Mouse (Mus musculus) myocyte (in vitro differentiated cells): ENCODE data around the gene Isyna1. TPM values are rescaled to one million over a fixed set of nuclear protein-coding genes. Genes with fewer than 3 reads are reported as not detected.
A peak's percentile ranks its signal among the peaks of the same experiment; 100 is the strongest.

Experiments used
- H3K27me3 ChIP-seq: one replicate; pipeline ENCODE4 v1.6.1; 2011; ENCODE audit not compliant: control insufficient read depth, insufficient read depth, insufficient read length
- H3K36me3 ChIP-seq: one replicate; pipeline ENCODE4 v1.6.1; 2011; ENCODE audit not compliant: control insufficient read depth, insufficient read depth
- H3K4me2 ChIP-seq: one replicate; pipeline ENCODE4 v1.6.1; 2011; ENCODE audit warnings: low read depth, control low read depth
- H3K4me3 ChIP-seq: one replicate; pipeline ENCODE4 v1.5.1; 2011; ENCODE audit warnings: mild to moderate bottlenecking, control low read depth, moderate library complexity
- H3K79me2 ChIP-seq: one replicate; pipeline ENCODE4 v1.6.1; 2011; ENCODE audit not compliant: control insufficient read depth, insufficient read depth
- H3ac ChIP-seq: one replicate; pipeline ENCODE4 v1.6.1; 2011; ENCODE audit not compliant: control insufficient read depth, insufficient read length
- CEBPB ChIP-seq: IDR thresholded peaks from 2 replicates; pipeline ENCODE4 v1.6.1; 2011; ENCODE audit warnings: mild to moderate bottlenecking, moderate library complexity; ENCODE audit not compliant: poor library complexity, insufficient read depth, severe bottlenecking
- E2F4 ChIP-seq: IDR thresholded peaks from one replicate; pipeline ENCODE4 v1.6.1; 2011; ENCODE audit warnings: mild to moderate bottlenecking, control low read depth, moderate library complexity; ENCODE audit not compliant: insufficient read depth
- MAX ChIP-seq: IDR thresholded peaks from one replicate; pipeline ENCODE4 v1.6.1; 2011; ENCODE audit warnings: low read depth, mild to moderate bottlenecking, control low read depth
- MYOD1 ChIP-seq, 3 experiments: IDR thresholded peaks; one replicate each; pipeline ENCODE4 v1.6.1; 2011; ENCODE audit warnings: control low read depth in 2 of 3, low read depth in 2 of 3, mild to moderate bottlenecking in 2 of 3, moderate library complexity in 1 of 3; ENCODE audit not compliant: insufficient read length in 2 of 3, control insufficient read depth in 1 of 3
- MYOG ChIP-seq, 3 experiments: IDR thresholded peaks; one replicate each; pipeline ENCODE4 v1.6.1; 2011; ENCODE audit warnings: control low read depth in 2 of 3, low read depth in 2 of 3, mild to moderate bottlenecking in 2 of 3; ENCODE audit not compliant: insufficient read length in 2 of 3, control insufficient read depth in 1 of 3, insufficient read depth in 1 of 3
- POLR2A ChIP-seq: IDR thresholded peaks from one replicate; pipeline ENCODE4 v1.6.1; 2011; ENCODE audit warnings: low read depth, mild to moderate bottlenecking, control low read depth, moderate library complexity; ENCODE audit not compliant: insufficient read length
- POLR2AphosphoS2 ChIP-seq: IDR thresholded peaks from one replicate; pipeline ENCODE4 v1.6.1; 2011; ENCODE audit warnings: low read depth, control low read depth; ENCODE audit not compliant: insufficient read length
- REST ChIP-seq: IDR thresholded peaks from one replicate; pipeline ENCODE4 v1.6.1; 2011; ENCODE audit warnings: mild to moderate bottlenecking, control low read depth, moderate library complexity; ENCODE audit not compliant: insufficient read depth, insufficient read length
- SRF ChIP-seq: IDR thresholded peaks from one replicate; pipeline ENCODE4 v1.6.1; 2011; ENCODE audit warnings: low read depth; ENCODE audit not compliant: control insufficient read depth, insufficient read length
- TCF12 ChIP-seq: IDR thresholded peaks from one replicate; pipeline ENCODE4 v1.6.1; 2011; ENCODE audit warnings: mild to moderate bottlenecking, control low read depth; ENCODE audit not compliant: poor library complexity, insufficient read depth, severe bottlenecking
- TCF3 ChIP-seq: IDR thresholded peaks from one replicate; pipeline ENCODE4 v1.6.1; 2011; ENCODE audit warnings: low read depth, control low read depth; ENCODE audit not compliant: insufficient read length
- USF1 ChIP-seq: IDR thresholded peaks from one replicate; pipeline ENCODE4 v1.6.1; 2011; ENCODE audit warnings: low read depth, mild to moderate bottlenecking, control low read depth, moderate library complexity
- polyA plus RNA-seq: library from polyadenylated mRNA; unstranded; fragments of >200 nt; fragmentation: generic; extraction: Trizol; gene quantifications from one replicate; pipeline ENCODE4 v1.2.1, GENCODE M21; 2012; ENCODE audit warnings: missing spikeins

The Isyna1 gene
- polyA plus RNA-seq, 1 experiment = 40.4 TPM

GRCm38 (mm10) chr8:70600473-70601270, 6.5 kb downstream of the Isyna1 start:
- Histone ChIP-seq H3K4me3 (no peak overlapping the region), H3K4me2 (no peak overlapping the region), H3ac (no peak overlapping the region), H3K36me3 (no peaks in the 10 kb centered on the region), H3K27me3 (no peaks in the 10 kb centered on the region), H3K79me2 (no peaks in the 10 kb centered on the region)
- TF ChIP-seq POLR2A = no peak
- peak in 2 of 3 experiments; percentile 57 to 85 for TF ChIP-seq MYOD1 (IDR thresholded peaks at IDR 0.05; ENCODE audit: control insufficient read depth in 1 of 3, insufficient read length in 2 of 3, low read depth in 2 of 3)
- peak; percentile 76 to 95 (median 77) for TF ChIP-seq MYOG (IDR thresholded peaks at IDR 0.05; ENCODE audit: control insufficient read depth in 1 of 3, insufficient read depth in 1 of 3, insufficient read length in 2 of 3, low read depth in 2 of 3)

DNA sequence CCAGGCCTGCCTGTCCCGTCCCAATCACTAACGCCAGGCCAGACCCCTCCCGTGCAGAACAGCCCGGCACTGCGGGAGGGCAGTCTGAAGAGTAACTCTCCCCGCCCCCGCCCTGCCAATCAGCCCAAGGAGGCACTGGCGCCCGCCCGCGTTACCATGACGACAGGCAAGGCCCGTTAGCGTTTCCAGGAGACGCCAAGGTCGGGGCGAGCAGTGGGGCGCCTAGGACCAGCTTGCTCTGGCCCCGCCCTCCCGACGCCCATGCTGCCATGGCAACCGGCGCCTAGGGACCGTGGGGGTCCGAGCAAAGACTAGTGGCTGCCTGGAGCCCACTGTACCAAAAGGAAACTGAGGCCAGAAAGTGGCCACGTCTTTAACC, 7.1 kb downstream of the Isyna1 start:
- no peaks in the 10 kb centered on the region for H3K36me3 ChIP-seq
- H3ac ChIP-seq = no peak overlapping the region

DNA sequence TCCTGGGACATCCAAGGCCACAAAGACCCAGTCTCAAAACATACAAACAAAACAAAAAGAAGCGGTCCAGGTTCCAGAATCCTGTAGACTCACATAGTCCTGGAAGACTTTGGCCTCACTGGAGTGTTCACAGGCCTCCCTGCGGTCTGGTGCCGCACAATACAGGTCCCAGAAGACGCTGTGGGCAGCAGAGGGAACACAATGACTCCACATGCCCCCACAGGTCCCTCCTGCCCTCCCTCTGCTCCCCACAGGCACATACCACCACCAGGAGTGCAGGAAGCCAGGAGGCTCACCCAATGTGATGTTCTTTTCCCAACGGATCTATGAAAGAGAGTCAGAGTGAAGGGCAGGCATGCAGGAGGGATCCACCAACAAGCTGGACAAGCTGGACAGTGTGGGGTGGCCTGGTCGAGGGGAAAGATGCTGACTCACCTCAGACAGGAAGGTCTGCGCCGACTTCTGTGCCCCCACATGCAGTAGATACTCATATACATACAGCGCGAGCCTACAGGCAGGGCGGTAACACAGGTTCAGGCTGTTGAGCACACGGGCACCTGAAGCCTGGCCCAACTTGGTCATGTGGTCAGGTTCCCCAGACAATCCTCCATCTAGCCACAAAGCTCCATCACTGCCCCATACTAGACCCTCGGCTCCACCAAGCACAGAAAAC, 8.1 kb downstream of the Isyna1 start:
- Histone ChIP-seq H3K4me3 (no peak overlapping the region), H3ac (no peak overlapping the region), H3K36me3 (no peaks in the 10 kb centered on the region), H3K27me3 (no peaks in the 10 kb centered on the region), H3K4me2 (no peak overlapping the region), H3K79me2 (no peaks in the 10 kb centered on the region)
- TF ChIP-seq MAX = no peak
- TF ChIP-seq MYOG (IDR thresholded peaks at IDR 0.05; ENCODE audit: control insufficient read depth in 1 of 3, insufficient read depth in 1 of 3, insufficient read length in 2 of 3, low read depth in 2 of 3) = no peak
- no peak for TF ChIP-seq POLR2AphosphoS2
- no peak for TF ChIP-seq MYOD1 (IDR thresholded peaks at IDR 0.05; ENCODE audit: control insufficient read depth in 1 of 3, insufficient read length in 2 of 3, low read depth in 2 of 3)
- no peak for TF ChIP-seq USF1
- no peak for TF ChIP-seq TCF3
- no peak for TF ChIP-seq E2F4
- no peak for TF ChIP-seq CEBPB
- no peak for TF ChIP-seq SRF
- no peak for TF ChIP-seq POLR2A
- TF ChIP-seq TCF12 = no peak
- no peak for TF ChIP-seq REST

More for the DNA sequence above, 7.1 kb downstream of the Isyna1 start:
- TF ChIP-seq POLR2A = no peak
- Histone ChIP-seq H3K4me2 (no peak overlapping the region), H3K4me3 (no peak overlapping the region), H3K27me3 (no peaks in the 10 kb centered on the region), H3K79me2 (no peaks in the 10 kb centered on the region)

DNA sequence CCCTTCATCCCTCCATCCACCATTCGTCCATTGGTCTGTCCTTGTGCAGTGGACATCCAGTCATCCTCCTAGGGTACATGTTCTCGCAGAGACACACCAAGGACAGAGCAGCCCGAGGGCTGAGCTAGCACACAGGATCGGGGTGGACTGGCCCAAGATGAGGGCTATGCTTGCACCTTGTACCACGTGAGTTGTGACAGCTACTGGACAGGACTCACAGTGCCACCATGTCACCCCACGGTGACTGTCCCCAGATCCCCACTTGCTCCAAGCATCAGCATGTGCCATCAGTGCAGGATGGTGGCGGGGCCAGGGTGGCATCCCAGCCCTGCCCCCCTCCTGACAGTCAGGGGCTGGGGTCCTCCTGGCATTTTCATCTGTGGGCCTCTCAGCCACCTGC, 10.4 kb downstream of the Isyna1 start:
- Histone ChIP-seq H3ac (no peak overlapping the region), H3K27me3 (no peaks in the 10 kb centered on the region)

More for the DNA sequence above, 10.4 kb downstream of the Isyna1 start:
- H3K36me3 ChIP-seq = no peaks in the 10 kb centered on the region
- H3K4me2 ChIP-seq = no peak overlapping the region
- TF ChIP-seq POLR2AphosphoS2 (no peak), MYOD1 (IDR thresholded peaks at IDR 0.05; ENCODE audit: control insufficient read depth in 1 of 3, insufficient read length in 2 of 3, low read depth in 2 of 3) (no peak), USF1 (no peak), SRF (no peak), REST (no peak), CEBPB (no peak), TCF12 (no peak), TCF3 (no peak), E2F4 (no peak), MAX (no peak)
- peaks cover 6% of the 10 kb centered on the region for H3K79me2 ChIP-seq
- no peak overlapping the region for H3K4me3 ChIP-seq
